Mouse (Mus musculus) cortical plate, adult 2 months (tissue): ENCODE data around the gene Olfr958.

Experiments
- CTCF ChIP-seq: fragments of 200-500 bp; IDR thresholded peaks from 2 replicates; pipeline ENCODE4 v1.5.1; 2011; ENCODE audit warnings: mild to moderate bottlenecking, control low read depth, low read length; ENCODE audit not compliant: insufficient read depth; ENCODE audit errors: extremely low read depth
- POLR2A ChIP-seq: fragments of 200-500 bp; IDR thresholded peaks from 2 replicates; pipeline ENCODE4 v1.6.1; 2011; ENCODE audit warnings: mild to moderate bottlenecking, low read length, control low read depth; ENCODE audit not compliant: insufficient read depth; ENCODE audit errors: extremely low read depth

- TF ChIP-seq POLR2A (no peak), CTCF (no peak)
Observed at GRCm38 (mm10) chr9:39577050-39577449, 23.2 kb upstream of the Olfr958 start.
